Mouse (Mus musculus) lung, postnatal 4 days (tissue): ENCODE measurements at regions not wholly inside any gene's neighbourhood (a gene's known extent, or its start where the extent isn't known, plus 50 kb on each side); places are given as distances from the start of the nearest gene placed in this dataset.

Experiments used
- DNase-seq, 2 experiments: peaks; one replicate each; pipeline ENCODE4 v3.0.0; 2021

GRCm38 (mm10) chr7:117278388-117278961 lies 102.3 kb upstream of the Xylt1 start:
- no peak for DNase-seq

GRCm38 (mm10) chr7:117282194-117282593 lies 98.6 kb upstream of the Xylt1 start:
- no peak for DNase-seq

- DNase-seq: no peak
Observed at GRCm38 (mm10) chr7:117285206-117285605, 95.6 kb upstream of the Xylt1 start.

- DNase-seq: peak; percentile 7 to 33
Observed at GRCm38 (mm10) chr7:117285985-117286384, 94.8 kb upstream of the Xylt1 start.

GRCm38 (mm10) chr7:117303705-117304104 lies 77.1 kb upstream of the Xylt1 start:
- peak in 1 of 2 experiments; percentile 26 for DNase-seq

- DNase-seq: no peak
Observed at GRCm38 (mm10) chr7:117310586-117311200, 70.1 kb upstream of the Xylt1 start.

GRCm38 (mm10) chr7:117311316-117311715 lies 69.5 kb upstream of the Xylt1 start:
- DNase-seq: no peak

DNA sequence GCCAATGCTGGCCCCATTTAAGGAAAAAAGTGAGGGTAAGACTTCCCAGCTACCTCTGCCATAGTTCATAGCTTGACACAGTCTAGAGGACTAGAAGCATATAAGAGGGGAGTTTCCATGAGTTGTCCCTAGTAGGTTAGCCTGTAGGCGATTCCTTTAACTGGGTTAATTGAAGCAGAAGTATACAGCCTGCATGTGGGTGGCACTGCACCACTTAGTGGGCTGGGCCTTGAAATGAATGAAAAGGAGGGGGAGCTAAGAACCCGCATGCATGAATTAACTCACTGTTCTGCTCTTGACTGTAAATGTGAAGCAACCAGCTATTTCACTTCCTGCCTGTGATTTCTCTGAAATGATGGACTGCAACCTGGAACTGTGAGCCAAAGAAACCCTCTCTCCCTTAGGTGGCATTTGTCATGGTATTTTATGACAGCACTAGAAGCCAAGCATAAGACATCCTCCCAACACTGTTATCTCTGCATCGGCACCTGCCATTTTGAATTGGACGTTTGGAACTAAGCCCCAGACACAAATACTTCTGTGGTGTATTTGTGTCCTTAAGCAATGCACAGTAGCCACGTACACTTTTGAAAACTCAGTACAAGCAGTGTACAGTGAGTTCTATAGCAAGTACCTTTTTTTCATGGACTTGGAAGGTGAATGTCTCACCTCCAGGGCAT lies 64.5 kb upstream of the Xylt1 start:
- DNase-seq: peak in 1 of 2 experiments; percentile 0

- DNase-seq: no peak
Observed at GRCm38 (mm10) chr7:117317362-117317761, 63.4 kb upstream of the Xylt1 start.

DNA sequence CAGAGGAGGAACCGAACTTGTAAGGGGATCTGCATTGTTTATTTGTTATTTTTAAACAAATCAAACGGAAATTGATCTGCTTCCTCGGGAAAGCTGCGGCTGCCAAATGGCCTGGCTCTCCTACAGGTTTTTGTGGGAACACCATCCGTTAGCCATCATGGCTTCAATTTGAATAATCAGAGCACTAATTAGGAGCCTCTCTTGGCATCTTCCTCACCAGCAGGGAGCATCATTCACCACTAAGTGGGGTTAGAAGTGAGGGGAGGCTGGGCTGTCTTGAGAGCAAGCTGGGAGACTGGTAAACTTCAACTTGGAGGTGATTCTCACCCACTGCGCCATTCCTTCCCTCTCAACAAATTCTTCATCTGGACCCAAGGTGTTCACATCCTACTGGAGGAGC lies 60.2 kb upstream of the Xylt1 start:
- no peak for DNase-seq
